Mouse (Mus musculus): ENCODE measurements around the gene Hnrnpl. TPM values are rescaled to one million over a fixed set of nuclear protein-coding genes. Genes with fewer than 3 reads are reported as not detected.

Gene Hnrnpl
- total and polyA plus RNA-seq, 2 experiments from 2014 or later, result 171 to 259 TPM

DNA sequence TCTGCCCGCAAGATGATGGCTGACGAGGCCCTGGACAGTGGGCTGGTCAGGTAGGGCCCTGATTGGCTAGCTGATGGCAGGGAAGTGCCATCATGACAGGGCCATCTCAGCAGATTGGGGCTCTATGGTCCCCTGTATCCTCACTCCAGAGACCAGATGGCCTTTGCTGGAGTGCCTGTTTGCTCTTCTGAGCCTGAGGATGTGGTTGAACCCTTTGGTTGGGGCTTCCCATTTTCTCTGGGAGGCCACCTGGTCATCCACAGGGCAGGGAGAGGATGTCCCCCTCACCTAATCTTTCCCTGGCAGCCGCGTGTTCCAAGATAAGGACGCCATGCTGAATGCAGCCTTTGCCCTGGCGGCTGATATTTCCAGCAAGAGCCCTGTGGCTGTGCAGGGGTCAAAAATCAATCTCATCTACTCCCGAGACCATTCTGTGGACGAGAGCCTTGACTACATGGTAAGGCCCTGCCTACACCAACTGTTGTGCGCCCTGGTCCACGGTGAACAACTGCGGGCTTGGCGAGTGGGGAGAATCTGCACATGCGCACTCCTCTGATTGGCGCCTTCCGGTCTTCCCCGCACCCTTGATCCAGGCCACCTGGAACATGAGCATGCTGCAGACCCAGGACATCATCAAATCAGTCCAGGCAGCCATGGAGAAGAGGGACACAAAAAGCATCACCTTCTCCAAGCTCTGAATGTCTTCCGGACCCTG lies 23.2 kb downstream of the Hnrnpl start:
- Histone ChIP-seq H3K4me2 (ENCODE audit: low read depth, low read length) (no peak overlapping the region), H3K4me1 (ENCODE audit: control insufficient read depth, insufficient read depth) (peaks cover 20% of the 10 kb centered on the region), H3K27me3 (ENCODE audit: control insufficient read depth, insufficient read depth, low read length) (no peaks in the 10 kb centered on the region), H3K36me3 (replicated peaks; ENCODE audit: control insufficient read depth, insufficient read depth, low read length) (peaks cover 30% of the 10 kb centered on the region), H3K9ac (replicated peaks; ENCODE audit: low read depth, low read length) (no peak overlapping the region), H3K27ac (ENCODE audit: low read depth) (no peak overlapping the region), H3K4me3 (ENCODE audit: low read depth, low read length) (no peak overlapping the region), H3K9me3 (replicated peaks; ENCODE audit: control insufficient read depth, low read length) (no peaks in the 10 kb centered on the region)
- 74% methylated on average over 17 of the region's 17 CpGs for WGBS
- ATAC-seq (ENCODE audit: insufficient read depth, low read depth), result no peak
- no peak for DNase-seq (ENCODE audit: low spot score)
- TF ChIP-seq EP300 (IDR thresholded peaks at IDR 0.05; ENCODE audit: low read depth) (no peak), CTCF (IDR thresholded peaks at IDR 0.05; ENCODE audit: low read depth) (no peak)

DNA sequence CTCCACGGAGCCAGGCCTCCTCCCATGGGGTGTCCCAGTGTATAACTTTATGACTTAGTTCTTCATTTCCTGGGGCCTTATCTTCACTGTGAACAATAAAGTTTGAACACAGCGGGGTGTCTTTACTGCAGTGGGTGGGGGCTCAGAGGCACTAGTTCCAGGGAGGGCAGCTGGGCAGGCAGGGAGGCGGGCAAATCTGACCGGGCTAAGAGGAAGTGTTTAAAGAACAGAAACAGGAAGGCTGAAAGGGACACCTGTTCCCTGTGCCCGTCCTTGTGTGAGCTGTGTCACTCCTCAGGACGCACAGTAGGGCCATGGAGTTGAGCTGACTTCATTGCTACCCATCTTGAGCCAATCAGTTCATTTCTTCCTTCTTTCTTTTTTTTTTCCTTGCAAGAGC lies 23.8 kb downstream of the Hnrnpl start:
- no peak for TF ChIP-seq EP300 (IDR thresholded peaks at IDR 0.05; ENCODE audit: low read depth)
- Histone ChIP-seq H3K9me3 (replicated peaks; ENCODE audit: control insufficient read depth, low read length) (no peaks in the 10 kb centered on the region), H3K4me3 (ENCODE audit: low read depth, low read length) (no peak overlapping the region), H3K27me3 (ENCODE audit: control insufficient read depth, insufficient read depth, low read length) (no peaks in the 10 kb centered on the region), H3K9ac (replicated peaks; ENCODE audit: low read depth, low read length) (no peak overlapping the region), H3K36me3 (replicated peaks; ENCODE audit: control insufficient read depth, insufficient read depth, low read length) (peaks cover 30% of the 10 kb centered on the region), H3K4me1 (ENCODE audit: control insufficient read depth, insufficient read depth) (peaks cover 20% of the 10 kb centered on the region), H3K27ac (ENCODE audit: low read depth) (no peak overlapping the region), H3K4me2 (ENCODE audit: low read depth, low read length) (no peak overlapping the region)
- no peak for DNase-seq (ENCODE audit: low spot score)
- no peak for ATAC-seq (ENCODE audit: insufficient read depth, low read depth)
- 81% methylated on average over 6 of the region's 6 CpGs for WGBS

DNA sequence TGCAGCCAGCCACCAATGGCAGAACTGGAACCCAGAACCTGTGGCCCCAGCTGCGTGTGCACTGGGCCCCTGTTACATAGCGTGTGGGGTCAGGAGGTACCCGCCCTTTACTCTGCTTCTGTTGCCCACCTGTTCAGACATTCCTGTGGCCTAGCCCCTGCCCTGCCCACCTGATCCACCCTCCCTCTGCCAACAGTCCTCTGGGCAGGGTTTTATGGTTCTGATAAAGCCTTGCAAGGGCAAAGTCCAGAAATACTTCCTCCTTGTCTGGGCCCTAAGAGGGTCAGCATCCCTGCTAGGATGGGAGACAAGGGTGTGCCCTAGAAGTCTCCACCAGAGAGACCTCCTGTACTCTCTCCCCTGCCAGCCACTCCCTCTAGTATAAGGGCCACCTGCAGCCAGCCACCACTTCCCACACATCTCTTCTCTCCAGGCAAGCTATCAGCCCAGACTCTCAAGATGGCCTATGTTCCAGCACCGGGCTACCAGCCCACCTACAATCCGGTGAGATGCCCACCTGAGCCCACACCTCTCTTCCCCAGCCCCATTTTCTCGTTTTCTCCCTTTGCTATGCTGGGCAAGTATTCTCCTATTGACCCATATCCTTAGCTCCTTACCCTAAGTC lies 25.5 kb downstream of the Hnrnpl start, which contains the start of gene Lgals4:
Gene Lgals4 (plus strand): TSS at position 132 of the 625 bp plus-strand sequence.
- Histone ChIP-seq H3K4me3 (ENCODE audit: low read depth, low read length) (no peak within 1 kb of the TSS), H3K4me1 (ENCODE audit: control insufficient read depth, insufficient read depth) (peaks cover 13% of the 10 kb centered on the region), H3K9me3 (replicated peaks; ENCODE audit: control insufficient read depth, low read length) (no peaks in the 10 kb centered on the region), H3K9ac (replicated peaks; ENCODE audit: low read depth, low read length) (no peak within 1 kb of the TSS), H3K36me3 (replicated peaks; ENCODE audit: control insufficient read depth, insufficient read depth, low read length) (peaks cover 26% of the 10 kb centered on the region), H3K4me2 (ENCODE audit: low read depth, low read length) (no peak within 1 kb of the TSS), H3K27ac (ENCODE audit: low read depth) (no peak within 1 kb of the TSS), H3K27me3 (ENCODE audit: control insufficient read depth, insufficient read depth, low read length) (no peaks in the 10 kb centered on the region)
- no peak for DNase-seq (ENCODE audit: low spot score)
- TF ChIP-seq CTCF (IDR thresholded peaks at IDR 0.05; ENCODE audit: low read depth) (no peak), EP300 (IDR thresholded peaks at IDR 0.05; ENCODE audit: low read depth) (no peak)
- WGBS, result 86% methylated on average over 6 of the region's 6 CpGs
- no peak for ATAC-seq (ENCODE audit: insufficient read depth, low read depth)

DNA sequence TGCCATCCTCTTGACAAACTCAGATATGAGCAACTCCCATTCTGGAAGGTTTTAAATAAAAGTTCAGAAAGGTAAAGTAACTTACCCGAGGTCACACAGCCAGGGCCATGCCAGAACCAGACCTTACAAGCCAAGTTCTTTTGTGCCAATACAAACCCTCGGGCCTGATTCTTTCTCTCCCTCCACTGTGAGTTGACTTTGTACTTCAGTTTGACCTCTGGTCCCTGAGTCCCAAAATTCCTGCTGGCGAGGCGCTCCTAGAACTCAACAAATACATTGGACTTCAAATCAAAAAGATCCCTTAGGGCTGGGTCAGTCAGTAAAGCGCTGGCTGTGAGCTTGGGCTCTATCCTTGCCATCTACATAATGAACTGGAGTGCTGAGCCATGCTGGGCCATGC lies 28.6 kb downstream of the Hnrnpl start:
- no peak for ATAC-seq (ENCODE audit: insufficient read depth, low read depth)
- no peaks in the 10 kb centered on the region for H3K4me1 ChIP-seq (ENCODE audit: control insufficient read depth, insufficient read depth)
- H3K27ac ChIP-seq (ENCODE audit: low read depth), result no peak overlapping the region
- DNase-seq (ENCODE audit: low spot score), result no peak
- H3K36me3 ChIP-seq (replicated peaks; ENCODE audit: control insufficient read depth, insufficient read depth, low read length), result peaks cover 5% of the 10 kb centered on the region; the same call in 1 of the 2 replicates
- no peaks in the 10 kb centered on the region for H3K9me3 ChIP-seq (replicated peaks; ENCODE audit: control insufficient read depth, low read length)
- no peak overlapping the region for H3K4me2 ChIP-seq (ENCODE audit: low read depth, low read length)
- TF ChIP-seq CTCF (IDR thresholded peaks at IDR 0.05; ENCODE audit: low read depth), result no peak
- no peak for TF ChIP-seq EP300 (IDR thresholded peaks at IDR 0.05; ENCODE audit: low read depth)
- H3K4me3 ChIP-seq (ENCODE audit: low read depth, low read length), result no peak overlapping the region
- H3K9ac ChIP-seq (replicated peaks; ENCODE audit: low read depth, low read length), result no peak overlapping the region
- WGBS, result 81% methylated on average over 5 of the region's 5 CpGs
- H3K27me3 ChIP-seq (ENCODE audit: control insufficient read depth, insufficient read depth, low read length), result no peaks in the 10 kb centered on the region

DNA sequence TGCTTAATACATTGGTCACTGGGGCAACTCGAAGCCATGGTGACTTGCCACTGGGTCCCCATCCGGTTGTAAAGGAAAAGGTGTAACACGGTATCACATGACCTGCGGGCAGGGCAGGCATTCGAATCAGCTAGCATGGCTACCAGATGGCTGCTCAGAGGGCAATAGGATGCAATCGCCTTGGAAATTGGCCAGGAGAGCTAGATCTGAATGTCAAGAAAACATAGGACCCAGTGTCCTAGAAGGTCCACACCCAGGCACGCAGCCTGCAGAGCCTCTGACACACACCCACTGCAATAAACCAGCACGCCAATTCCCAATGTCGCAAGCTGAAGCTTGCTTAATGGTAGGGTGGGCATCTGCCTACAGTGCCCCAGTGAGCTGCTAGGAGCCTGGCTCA lies 30.0 kb downstream of the Hnrnpl start:
- H3K9me3 ChIP-seq (replicated peaks; ENCODE audit: control insufficient read depth, low read length), result no peaks in the 10 kb centered on the region
- DNase-seq (ENCODE audit: low spot score) (no peak), ATAC-seq (ENCODE audit: insufficient read depth, low read depth) (no peak)
- 78% methylated on average over 9 of the region's 9 CpGs for WGBS
- no peak overlapping the region for H3K4me2 ChIP-seq (ENCODE audit: low read depth, low read length)
- H3K27ac ChIP-seq (ENCODE audit: low read depth), result no peak overlapping the region
- TF ChIP-seq CTCF (IDR thresholded peaks at IDR 0.05; ENCODE audit: low read depth) (no peak), EP300 (IDR thresholded peaks at IDR 0.05; ENCODE audit: low read depth) (no peak)
- H3K4me1 ChIP-seq (ENCODE audit: control insufficient read depth, insufficient read depth), result no peaks in the 10 kb centered on the region
- no peaks in the 10 kb centered on the region for H3K36me3 ChIP-seq (replicated peaks; ENCODE audit: control insufficient read depth, insufficient read depth, low read length)
- H3K4me3 ChIP-seq (ENCODE audit: low read depth, low read length), result no peak overlapping the region
- H3K27me3 ChIP-seq (ENCODE audit: control insufficient read depth, insufficient read depth, low read length), result no peaks in the 10 kb centered on the region
- no peak overlapping the region for H3K9ac ChIP-seq (replicated peaks; ENCODE audit: low read depth, low read length)
